Mouse (Mus musculus) mature B cell (primary cell): ENCODE measurements around the gene Gnat2.

Source experiments
- in situ Hi-C: fragments of 300-500 bp; cut with MboI; formaldehyde crosslinking; loops from 2 replicates; pipeline ENCODE4 v1.14.3; 2019

Gnat2 gene

GRCm38 (mm10) chr3:108084767-108085270 is 7.8 kb upstream of the Gnat2 start:
- in situ Hi-C loops: no loop called here

GRCm38 (mm10) chr3:108085281-108085720 is 7.3 kb upstream of the Gnat2 start:
- in situ Hi-C loops: no loop called here

GRCm38 (mm10) chr3:108085721-108086469 is 6.7 kb upstream of the Gnat2 start:
- in situ Hi-C loops: no loop called here

- in situ Hi-C loops: no loop called here
Observed at GRCm38 (mm10) chr3:108086470-108086979, 6.1 kb upstream of the Gnat2 start, which contains the start of gene Ampd2. TSS of gene Ampd2 (minus strand) at chr3:108086651.

- in situ Hi-C loops: no loop called here
Observed at GRCm38 (mm10) chr3:108087329-108087728, 5.3 kb upstream of the Gnat2 start.

GRCm38 (mm10) chr3:108088842-108089380 is 3.7 kb upstream of the Gnat2 start:
- in situ Hi-C loops: no loop called here

GRCm38 (mm10) chr3:108089916-108090315 is 2.7 kb upstream of the Gnat2 start:
- in situ Hi-C loops: no loop called here

- in situ Hi-C loops: no loop called here
Observed at GRCm38 (mm10) chr3:108090561-108090960, 2.0 kb upstream of the Gnat2 start.

GRCm38 (mm10) chr3:108092030-108092429 is 559 bp upstream of the Gnat2 start:
- in situ Hi-C loops: no loop called here

GRCm38 (mm10) chr3:108093306-108093705 is 717 bp downstream of the Gnat2 start:
- in situ Hi-C loops: no loop called here

- in situ Hi-C loops: no loop called here
Observed at GRCm38 (mm10) chr3:108094146-108094545, 1.6 kb downstream of the Gnat2 start.

GRCm38 (mm10) chr3:108094976-108095760 is 2.6 kb downstream of the Gnat2 start:
- in situ Hi-C loops: no loop called here

- in situ Hi-C loops: no loop called here
Observed at GRCm38 (mm10) chr3:108096226-108096625, 3.6 kb downstream of the Gnat2 start.

GRCm38 (mm10) chr3:108096726-108097125 is 4.1 kb downstream of the Gnat2 start:
- in situ Hi-C loops: no loop called here

- in situ Hi-C loops: no loop called here
Observed at GRCm38 (mm10) chr3:108097656-108098055, 5.1 kb downstream of the Gnat2 start.

- in situ Hi-C loops: no loop called here
Observed at GRCm38 (mm10) chr3:108098316-108098715, 5.7 kb downstream of the Gnat2 start.

- in situ Hi-C loops: no loop called here
Observed at GRCm38 (mm10) chr3:108101594-108101993, 9.0 kb downstream of the Gnat2 start.

- in situ Hi-C loops: no loop called here
Observed at GRCm38 (mm10) chr3:108102075-108102474, 9.5 kb downstream of the Gnat2 start.

- in situ Hi-C loops: no loop called here
Observed at GRCm38 (mm10) chr3:108105281-108105680, 12.7 kb downstream of the Gnat2 start.

- in situ Hi-C loops: no loop called here
Observed at GRCm38 (mm10) chr3:108111320-108111719, 18.7 kb downstream of the Gnat2 start.

GRCm38 (mm10) chr3:108112246-108112645 is 19.7 kb downstream of the Gnat2 start:
- in situ Hi-C loops: no loop called here

- in situ Hi-C loops: no loop called here
Observed at GRCm38 (mm10) chr3:108112666-108113065, 20.1 kb downstream of the Gnat2 start.
